Mouse (Mus musculus) erythroblast, embryonic 14.5 days (primary cell): ENCODE data around the gene Fndc8. TPM values are rescaled to one million over a fixed set of nuclear protein-coding genes. Genes with fewer than 3 reads are reported as not detected.
A peak's percentile ranks its signal among the peaks of the same experiment; 100 is the strongest.
"Not testable (repeated sequence)": the region's sequence is repeated elsewhere in the genome, so short reads cannot be mapped to it uniquely, and the experiment has no call there.

ENCODE experiments used
- H3K27me3 ChIP-seq: 2 replicates; pipeline ENCODE4 v1.6.1; 2012; ENCODE audit warnings: inconsistent platforms; ENCODE audit not compliant: control insufficient read depth
- H3K36me3 ChIP-seq: 2 replicates; pipeline ENCODE4 v1.6.1; 2012; ENCODE audit warnings: mild to moderate bottlenecking, inconsistent platforms; ENCODE audit not compliant: control insufficient read depth
- H3K4me1 ChIP-seq: 2 replicates; pipeline ENCODE4 v1.6.1; 2012; ENCODE audit warnings: inconsistent platforms; ENCODE audit not compliant: control insufficient read depth
- H3K4me3 ChIP-seq: replicated peaks from 2 replicates; pipeline ENCODE3; 2012; ENCODE audit warnings: moderate library complexity, mild to moderate bottlenecking, inconsistent platforms
- H3K9me3 ChIP-seq: 2 replicates; pipeline ENCODE4 v1.6.1; 2012; ENCODE audit warnings: low read length, inconsistent platforms, mixed read lengths; ENCODE audit not compliant: control insufficient read depth
- GATA1 ChIP-seq: IDR thresholded peaks from 2 replicates; pipeline ENCODE4 v1.6.1; 2012; ENCODE audit warnings: low read length, inconsistent platforms, mixed read lengths
- TAL1 ChIP-seq: IDR thresholded peaks from 3 replicates; pipeline ENCODE4 v1.6.1; 2012; ENCODE audit warnings: low read length, inconsistent platforms, mixed read lengths
- polyA plus RNA-seq: library from polyadenylated mRNA; stranded (reverse); fragments of >175 nt; gene quantifications from 2 replicates; pipeline ENCODE4 v1.2.3, GENCODE M21; 2012

The Fndc8 gene
- polyA plus RNA-seq, 1 experiment: 0.03 TPM

DNA sequence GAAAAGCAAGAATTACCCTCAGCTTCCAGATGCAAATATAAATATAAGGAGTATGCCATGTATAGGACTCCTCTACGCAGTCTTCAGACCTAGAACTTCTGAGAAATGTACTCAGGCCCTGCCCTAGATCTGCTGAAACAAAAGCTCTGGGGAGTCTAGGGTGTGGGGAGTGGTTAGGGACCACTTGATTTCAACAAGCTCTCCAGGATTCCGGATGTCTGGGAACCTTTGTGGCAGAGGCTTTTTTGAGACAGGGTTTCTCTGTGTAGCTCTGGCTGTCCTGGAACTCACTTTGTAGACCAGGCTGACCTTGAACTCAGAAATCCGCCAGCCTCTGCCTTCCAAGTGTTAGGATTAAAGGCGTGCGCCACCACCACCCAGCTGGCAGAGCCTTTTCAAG lies 13.9 kb downstream of the Fndc8 start:
- Histone ChIP-seq H3K4me3 (no peak overlapping the region), H3K36me3 (peaks cover 53% of the 10 kb centered on the region), H3K9me3 (no peaks in the 10 kb centered on the region), H3K4me1 (peaks cover 33% of the 10 kb centered on the region), H3K27me3 (peaks cover 6% of the 10 kb centered on the region)
- TF ChIP-seq GATA1 (no peak), TAL1 (no peak)

DNA sequence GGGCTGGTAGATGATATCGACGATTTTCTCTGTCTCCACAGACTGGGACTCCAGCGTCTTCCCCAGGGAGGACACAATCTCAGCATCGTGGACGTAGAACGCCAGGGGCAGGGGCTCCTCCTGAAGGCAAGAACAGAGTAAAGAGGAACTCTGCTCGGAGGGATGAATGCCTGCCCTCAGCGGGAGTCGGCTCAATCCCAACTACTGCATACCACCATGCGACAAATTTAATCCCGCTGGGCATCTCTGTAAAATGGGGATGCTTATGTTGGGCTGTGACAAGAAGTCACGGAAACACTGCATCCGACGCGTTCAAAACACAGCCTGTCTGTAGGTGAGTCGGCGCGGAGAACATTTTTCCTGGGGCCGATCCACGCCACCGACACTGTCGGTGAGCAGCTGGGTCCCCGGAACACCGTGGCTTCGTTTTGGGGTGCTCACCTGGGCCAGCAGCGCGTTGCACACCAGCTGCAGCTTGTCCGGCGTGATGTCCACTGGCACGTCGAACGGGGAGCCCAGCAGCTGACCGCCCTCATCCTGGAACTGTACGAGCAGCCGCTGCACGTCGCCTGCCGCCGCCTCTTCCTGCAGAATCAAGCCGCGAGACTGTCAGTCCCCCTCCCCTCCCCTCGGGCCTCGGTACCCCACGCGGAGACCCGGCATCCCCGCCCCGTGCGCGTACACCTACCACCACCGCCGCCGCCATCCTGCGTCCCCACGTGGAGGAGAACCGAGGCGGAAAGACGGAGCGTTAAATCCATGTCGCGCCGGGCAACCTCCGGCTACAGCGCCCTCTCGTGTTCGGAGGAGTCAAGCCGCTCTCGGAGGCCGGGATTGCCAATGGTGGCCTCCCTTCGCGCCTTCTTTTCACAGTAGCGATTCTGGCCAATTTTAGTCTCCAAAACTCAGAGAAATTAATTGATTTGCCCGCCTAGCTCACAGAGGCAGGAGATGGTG lies 16.0 kb downstream of the Fndc8 start, which contains the start of gene Nle1:
TSS of gene Nle1 (minus strand) at position 761 of the 957 bp plus-strand sequence.
- Histone ChIP-seq H3K4me3 (peak within 1 kb of the TSS; percentile 72), H3K36me3 (peaks cover 35% of the 10 kb centered on the region), H3K27me3 (peaks cover 19% of the 10 kb centered on the region), H3K9me3 (no peaks in the 10 kb centered on the region), H3K4me1 (peaks cover 34% of the 10 kb centered on the region)
- TF ChIP-seq TAL1 (no peak), GATA1 (no peak)

DNA sequence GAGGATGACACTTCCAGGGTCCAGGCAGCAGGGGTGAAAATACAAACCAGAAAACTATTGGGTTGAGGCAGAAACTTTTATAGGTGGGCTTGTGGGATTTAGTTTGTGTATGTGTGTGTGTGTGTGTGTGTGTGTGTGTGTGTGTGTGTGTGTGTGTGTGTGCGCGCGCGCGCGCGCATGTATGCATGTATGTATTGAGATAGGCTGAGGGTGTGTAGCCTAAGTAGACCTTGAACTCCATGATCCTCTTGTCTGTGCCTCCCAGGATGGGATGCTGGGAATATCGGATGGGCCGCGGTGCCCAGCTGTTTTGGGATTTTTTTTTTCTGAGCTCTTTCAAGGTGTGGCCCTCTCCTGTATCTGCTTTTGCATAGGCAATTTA lies 16.7 kb downstream of the Fndc8 start:
- Histone ChIP-seq H3K4me3 (peak overlapping the region; percentile 72), H3K36me3 (peaks cover 28% of the 10 kb centered on the region), H3K9me3 (no peaks in the 10 kb centered on the region), H3K4me1 (peaks cover 34% of the 10 kb centered on the region), H3K27me3 (peaks cover 25% of the 10 kb centered on the region)
- no peak for TF ChIP-seq GATA1
- TF ChIP-seq TAL1: no peak

DNA sequence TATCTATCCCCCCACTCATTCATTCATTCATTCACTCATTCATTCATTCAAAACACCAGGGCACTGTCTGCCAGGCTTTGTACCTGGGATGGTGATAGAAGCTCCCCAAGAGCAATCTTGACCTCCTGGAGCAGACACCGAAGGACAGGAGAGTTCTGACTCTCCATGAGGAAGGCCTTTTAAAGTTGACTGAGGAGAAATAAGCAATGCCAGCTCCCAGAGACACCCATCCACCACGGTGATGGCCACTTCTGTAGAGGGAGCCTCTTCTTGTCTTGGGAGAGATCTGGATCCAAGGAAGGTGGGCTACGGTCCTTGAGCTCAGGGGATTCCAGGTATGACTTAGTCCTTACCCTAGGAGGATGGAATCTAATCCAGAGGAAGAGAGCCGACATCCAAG lies 18.3 kb downstream of the Fndc8 start, which contains the start of gene Unc45b:
TSS of gene Unc45b (plus strand) at position 301 of the 400 bp plus-strand sequence.
- H3K4me3 ChIP-seq: no peak within 1 kb of the TSS
- peaks cover 33% of the 10 kb centered on the region for H3K27me3 ChIP-seq
- TF ChIP-seq GATA1 (no peak), TAL1 (no peak)
- peaks cover 37% of the 10 kb centered on the region for H3K4me1 ChIP-seq
- H3K9me3 ChIP-seq: no peaks in the 10 kb centered on the region
- peaks cover 12% of the 10 kb centered on the region for H3K36me3 ChIP-seq

DNA sequence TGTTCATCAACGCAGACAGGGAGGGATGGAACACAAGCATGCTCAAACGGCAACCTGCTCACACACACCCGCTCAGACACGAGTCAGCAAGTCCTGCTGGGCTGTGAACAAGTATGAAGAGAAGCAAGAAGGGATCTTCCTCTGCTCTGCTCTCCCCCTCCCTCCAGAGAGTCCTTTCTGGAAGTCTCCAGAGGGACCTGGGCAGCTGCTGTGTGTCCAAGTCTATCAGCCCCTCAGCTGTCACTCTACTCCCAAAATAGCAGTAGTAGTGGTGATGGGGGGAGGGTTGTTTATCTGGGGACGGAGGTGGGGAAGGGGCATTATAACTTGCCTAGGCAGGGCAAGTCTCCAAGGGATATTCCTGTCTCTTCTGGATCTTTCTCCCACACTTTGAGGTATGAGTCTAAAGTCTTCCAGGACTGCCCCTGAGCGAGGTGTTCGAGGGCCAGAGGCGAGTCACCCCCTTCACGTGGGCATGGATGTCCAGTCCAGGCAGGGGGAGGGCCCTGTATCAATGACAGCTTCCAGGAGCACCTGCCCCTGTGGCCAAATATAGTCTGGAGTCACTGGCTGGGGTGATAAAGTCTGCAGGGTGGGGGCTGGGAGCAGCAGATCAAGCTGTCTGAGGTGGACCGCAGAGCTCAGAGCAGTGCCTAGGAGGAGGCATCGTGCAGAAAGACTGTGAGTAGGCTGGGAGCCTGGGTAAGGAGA lies 18.9 kb downstream of the Fndc8 start:
- H3K27me3 ChIP-seq: peaks cover 33% of the 10 kb centered on the region
- H3K9me3 ChIP-seq: no peaks in the 10 kb centered on the region
- peaks cover 6% of the 10 kb centered on the region for H3K36me3 ChIP-seq
- peaks cover 32% of the 10 kb centered on the region for H3K4me1 ChIP-seq
- no peak overlapping the region for H3K4me3 ChIP-seq
- TF ChIP-seq GATA1: no peak
- no peak for TF ChIP-seq TAL1

DNA sequence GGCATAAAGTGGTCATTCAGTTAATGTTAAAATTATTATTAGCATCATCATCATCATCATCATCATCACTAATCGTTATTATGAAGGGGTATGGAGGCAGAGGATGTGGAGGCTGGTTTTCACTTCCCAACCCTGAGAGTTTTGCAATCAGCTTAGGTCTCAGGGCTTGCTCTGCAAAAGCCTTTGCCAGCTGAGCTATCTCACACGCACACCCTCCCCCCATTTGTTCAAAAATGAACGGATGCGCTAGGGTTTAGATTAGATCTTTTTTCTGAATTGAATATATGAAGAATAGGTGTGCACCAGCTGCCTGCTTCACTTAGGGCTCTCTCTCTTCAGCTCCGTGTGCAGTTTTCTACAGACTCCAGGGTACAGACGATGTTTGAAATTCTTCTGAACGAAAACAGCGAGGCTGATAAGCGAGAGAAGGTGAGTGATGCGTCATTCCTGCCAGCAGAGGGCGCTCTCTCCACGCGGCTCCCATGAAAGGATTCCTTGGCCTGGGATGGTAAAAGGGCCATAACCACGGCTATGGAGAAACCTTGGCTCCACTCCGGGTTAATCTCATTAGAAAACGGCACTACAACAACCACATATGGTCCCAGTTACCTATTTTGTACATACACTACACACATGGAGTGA lies 22.9 kb downstream of the Fndc8 start:
- H3K36me3 ChIP-seq: no peaks in the 10 kb centered on the region
- no peak overlapping the region for H3K4me3 ChIP-seq
- peaks cover 7% of the 10 kb centered on the region for H3K4me1 ChIP-seq
- TF ChIP-seq TAL1 (no peak), GATA1 (no peak)
- H3K9me3 ChIP-seq: no peaks in the 10 kb centered on the region
- H3K27me3 ChIP-seq: peaks cover 45% of the 10 kb centered on the region

DNA sequence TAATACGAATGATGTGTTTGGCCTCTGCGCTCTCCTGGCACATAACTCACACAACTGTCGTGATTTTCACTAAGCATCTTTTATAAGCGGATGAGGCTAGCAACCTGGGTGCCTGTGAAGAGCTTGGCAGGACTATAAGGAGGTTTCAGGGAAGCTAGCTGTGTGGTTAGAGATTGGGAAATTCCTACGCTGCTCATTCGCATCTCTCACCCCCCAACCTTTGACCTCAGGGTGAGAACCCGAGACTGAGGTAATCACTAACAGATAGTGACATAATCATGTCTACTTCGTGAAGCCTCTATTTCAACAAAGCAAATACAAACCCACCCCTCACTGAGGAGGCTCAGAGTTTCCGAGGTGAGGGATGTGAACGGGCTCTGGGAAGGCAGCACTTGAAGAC lies 28.8 kb downstream of the Fndc8 start:
- TF ChIP-seq TAL1 (no peak), GATA1 (no peak)
- Histone ChIP-seq H3K36me3 (no peaks in the 10 kb centered on the region), H3K27me3 (peaks cover 28% of the 10 kb centered on the region), H3K9me3 (no peaks in the 10 kb centered on the region), H3K4me1 (no peaks in the 10 kb centered on the region), H3K4me3 (no peak overlapping the region)

DNA sequence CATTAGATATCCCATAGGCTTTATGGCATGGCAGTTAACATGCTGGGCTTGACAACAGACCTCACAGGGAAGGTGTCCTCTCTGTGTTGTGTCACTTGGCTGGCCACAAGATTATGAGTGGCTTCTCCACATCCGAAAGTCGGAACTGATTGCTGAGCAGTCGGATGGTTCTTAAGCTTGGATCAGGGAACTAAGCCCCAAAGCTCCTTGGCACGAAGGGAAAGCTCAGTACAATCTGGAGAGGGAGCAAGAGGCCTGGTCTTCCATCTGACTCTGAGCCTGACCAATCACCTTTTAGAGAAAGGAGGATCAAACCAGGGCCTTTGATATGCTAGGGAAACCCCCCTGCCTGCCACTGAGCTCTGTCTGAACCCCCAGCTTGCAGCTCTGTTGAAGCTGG lies 29.8 kb downstream of the Fndc8 start:
- H3K4me3 ChIP-seq: no peak overlapping the region
- no peaks in the 10 kb centered on the region for H3K36me3 ChIP-seq
- peaks cover 35% of the 10 kb centered on the region for H3K27me3 ChIP-seq
- no peaks in the 10 kb centered on the region for H3K9me3 ChIP-seq
- H3K4me1 ChIP-seq: peaks cover 2% of the 10 kb centered on the region; the same call in 1 of the 2 replicates
- TF ChIP-seq TAL1 (no peak), GATA1 (no peak)

DNA sequence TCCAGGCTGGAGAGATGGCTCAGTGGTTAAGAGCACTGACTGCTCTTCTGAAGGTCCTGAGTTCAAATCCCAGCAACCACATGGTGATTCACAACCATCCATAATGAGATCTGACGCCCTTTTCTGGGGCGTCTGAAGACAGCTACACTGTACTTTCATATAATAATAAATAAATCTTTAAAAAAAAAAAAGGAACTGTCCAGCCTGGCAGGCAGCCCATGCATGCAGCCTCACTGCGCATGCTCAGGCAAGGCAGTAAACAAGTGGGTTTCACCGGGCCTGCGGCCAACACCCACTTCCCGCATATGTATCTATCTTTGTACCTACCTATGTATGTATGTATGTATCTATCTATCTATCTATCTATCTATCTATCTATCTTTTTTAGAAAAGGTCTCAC lies 32.0 kb downstream of the Fndc8 start:
- not testable (repeated sequence) for H3K4me1 ChIP-seq, H3K4me3 ChIP-seq, H3K9me3 ChIP-seq, H3K36me3 ChIP-seq
- H3K27me3 ChIP-seq: peaks cover 36% of the 10 kb centered on the region
